ENCODE assay signal across 8 mouse cellular contexts in genomic region chr10:61928725-61929651, GRCm38 (mm10). TPM values are rescaled to one million over a fixed set of nuclear protein-coding genes. Genes with fewer than 3 reads are reported as not detected.
A peak's percentile ranks its signal among the peaks of the same experiment; 100 is the strongest.
DNase-seq lines count a peak whose midpoint lies in the region; ATAC-seq and TF ChIP-seq lines count a peak whose summit lies in the region.

No protein-coding gene starts in this region.

- no peak overlapping the region for H3K9ac ChIP-seq in heart, postnatal 0 days (replicated peaks; ENCODE audit: low read depth, low read length)
- peak overlapping the region; percentile 33; the same call in 1 of the 2 replicates for H3K9ac ChIP-seq in midbrain, embryonic 11.5 days (ENCODE audit: low read length)

- peak overlapping the region; percentile 5 for H3K27ac ChIP-seq in heart, postnatal 0 days (ENCODE audit: low read depth)
- H3K27ac ChIP-seq in midbrain, embryonic 11.5 days (ENCODE audit: low read depth, low read length), result no peak overlapping the region

- no peaks in the 10 kb centered on the region for H3K36me3 ChIP-seq in heart, postnatal 0 days (replicated peaks; ENCODE audit: control insufficient read depth, insufficient read depth, low read length)
- no peaks in the 10 kb centered on the region for H3K36me3 ChIP-seq in midbrain, embryonic 11.5 days (ENCODE audit: control insufficient read depth, insufficient read depth, low read length)

- no peaks in the 10 kb centered on the region for H3K27me3 ChIP-seq in heart, postnatal 0 days (ENCODE audit: control insufficient read depth, insufficient read depth, low read length)
- H3K27me3 ChIP-seq in midbrain, embryonic 11.5 days (ENCODE audit: control insufficient read depth, insufficient read depth, low read length), result no peaks in the 10 kb centered on the region

- ATAC-seq in heart, postnatal 0 days (ENCODE audit: insufficient read depth, low read depth), result peak; percentile 79
- ATAC-seq in midbrain, embryonic 11.5 days (ENCODE audit: low FRiP score), result peak; percentile 66; the same call in 1 of the 2 replicates
- no peak for ATAC-seq in inflammation-experienced regulatory T-cells, adult 6 months

- intact Hi-C loops in heart, postnatal 36 days (cut with DNase I), result no loop called here

- no peak overlapping the region for H3K4me3 ChIP-seq in heart, postnatal 0 days (ENCODE audit: low read depth, low read length)
- no peak overlapping the region for H3K4me3 ChIP-seq in midbrain, embryonic 11.5 days (ENCODE audit: low read depth, low read length)

- H3K9me3 ChIP-seq in heart, postnatal 0 days (replicated peaks; ENCODE audit: control insufficient read depth, low read length), result no peaks in the 10 kb centered on the region
- H3K9me3 ChIP-seq in midbrain, embryonic 11.5 days (ENCODE audit: control insufficient read depth, low read length), result no peaks in the 10 kb centered on the region

- peaks cover 14% of the 10 kb centered on the region for H3K4me1 ChIP-seq in heart, postnatal 0 days (ENCODE audit: control insufficient read depth, insufficient read depth)
- H3K4me1 ChIP-seq in midbrain, embryonic 11.5 days (ENCODE audit: control insufficient read depth, insufficient read depth, low read length), result peaks cover 9% of the 10 kb centered on the region

- peak overlapping the region; percentile 36 for H3K4me2 ChIP-seq in heart, postnatal 0 days (ENCODE audit: low read depth, low read length)
- peak overlapping the region; percentile 29 for H3K4me2 ChIP-seq in midbrain, embryonic 11.5 days

- TF ChIP-seq CTCF in heart, postnatal 0 days (IDR thresholded peaks at IDR 0.05; ENCODE audit: low read depth), result no peak

- DNase-seq in heart, adult 11 months, result peak; percentile 95
- DNase-seq in heart, postnatal 36 days, result no peak
- peak; percentile 63 for DNase-seq in heart, postnatal 0 days (ENCODE audit: low spot score)
- peak; percentile 75 to 90 for DNase-seq in kidney, postnatal 25 days
- peak; percentile 94 for DNase-seq in midbrain, embryonic 11.5 days (ENCODE audit: low spot score, missing footprints)
- DNase-seq in frontal cortex, postnatal 36 days (ENCODE audit: low spot score in 2 of 2), result no peak
- DNase-seq in cerebellum, postnatal 10 days, result no peak

- no peak for TF ChIP-seq EP300 in heart, postnatal 0 days (IDR thresholded peaks at IDR 0.05; ENCODE audit: low read depth)

- WGBS in heart, postnatal 0 days, result 11% methylated on average over 24 of the region's 24 CpGs
- WGBS in midbrain, embryonic 11.5 days, result 12% methylated on average over 24 of the region's 24 CpGs

RNA-seq across cellular contexts. Expression of gene Col13a1, which starts 49.9 kb away (rescaled TPM):
- under 1 TPM; 0.65 to 0.97 TPM for total RNA-seq in heart, postnatal 36 days (2021)
- total RNA-seq in heart, postnatal 0 days (2014; rRNA removed; ENCODE audit: low replicate concordance), result 6.5 and 11.7 TPM in 2 replicates
- 2.3 and 2.5 TPM in 2 replicates for polyA plus RNA-seq in heart, postnatal 0 days (2015; fragmentation: Nextera tagmentation; extraction: Ambion mirVana)
- 2.1 and 2.7 TPM in 2 replicates for polyA plus RNA-seq in midbrain, embryonic 11.5 days (2014; fragmentation: Nextera tagmentation; extraction: Ambion mirVana)
- not detected for polyA plus RNA-seq in inflammation-experienced regulatory T-cells, adult 6 months (2017; shearing (Covaris generic))

Comparison
In these comparisons a context has a peak if more than half of its experiments do, and no peak if none do; other contexts are left out.
1. DNase-seq: peak in heart, adult 11 months (single experiment), heart, postnatal 0 days (single experiment), kidney, postnatal 25 days (2 of 2) and midbrain, embryonic 11.5 days (single experiment); none in heart, postnatal 36 days (0 of 2), frontal cortex, postnatal 36 days (0 of 2) and cerebellum, postnatal 10 days (0 of 2).